Mouse (Mus musculus) thymus, postnatal 0 days (tissue): ENCODE data around the gene Timm23. TPM values are rescaled to one million over a fixed set of nuclear protein-coding genes. Genes with fewer than 3 reads are reported as not detected.
"Not testable (repeated sequence)": the region's sequence is repeated elsewhere in the genome, so short reads cannot be mapped to it uniquely, and the experiment has no call there.

Experiments
- DNase-seq: peaks from one replicate; pipeline ENCODE4 v3.0.0-alpha.2; 2015; ENCODE audit warnings: low spot score
- polyA plus RNA-seq: library from polyadenylated mRNA; unstranded; fragments of >200 nt; fragmentation: Nextera tagmentation; extraction: Ambion mirVana; gene quantifications from 2 replicates; pipeline ENCODE4 v1.2.1, GENCODE M21; 2015

Gene Timm23
- polyA plus RNA-seq, 1 experiment from 2014 or later, result 402 TPM

DNA sequence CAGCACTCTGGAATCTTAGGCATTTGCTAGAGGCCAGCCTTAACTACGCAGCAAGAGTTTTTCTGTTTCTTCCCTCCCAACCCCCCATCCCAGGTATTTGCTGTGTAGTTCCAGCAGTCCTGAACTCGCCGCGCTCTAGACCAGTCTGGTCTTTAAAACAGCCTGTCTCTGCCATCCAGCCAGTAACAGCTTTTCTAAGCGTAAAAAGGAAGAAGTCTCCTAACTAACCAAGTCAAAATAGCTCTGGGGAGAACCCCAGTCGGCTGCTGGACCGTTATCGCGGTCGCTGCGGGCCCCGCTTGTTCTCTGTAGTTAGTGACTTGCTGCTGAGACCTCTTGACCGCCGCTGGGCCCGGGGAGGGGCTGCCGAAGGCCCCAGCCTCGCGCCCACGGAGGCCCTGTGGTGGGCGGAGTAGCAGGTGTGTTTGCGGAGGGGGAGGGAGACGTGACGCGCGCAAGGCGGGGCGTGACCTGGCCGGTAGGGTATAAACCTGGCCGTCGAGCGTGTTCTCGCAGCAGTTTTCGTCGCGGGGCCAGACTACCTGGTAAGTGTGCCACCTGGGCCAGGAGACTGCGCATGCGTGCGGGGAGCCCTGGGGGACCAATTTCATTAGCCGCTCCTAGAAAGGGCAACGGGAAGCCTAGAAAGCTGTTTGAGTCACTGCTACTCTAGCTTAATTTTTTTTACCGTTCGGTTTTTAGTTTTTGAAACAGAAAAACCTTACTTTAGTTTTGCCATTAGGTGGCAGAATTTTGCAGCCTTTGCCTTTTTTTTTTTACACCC lies 36.2 kb downstream of the Timm23 start:
- peak; percentile 85 for DNase-seq

DNA sequence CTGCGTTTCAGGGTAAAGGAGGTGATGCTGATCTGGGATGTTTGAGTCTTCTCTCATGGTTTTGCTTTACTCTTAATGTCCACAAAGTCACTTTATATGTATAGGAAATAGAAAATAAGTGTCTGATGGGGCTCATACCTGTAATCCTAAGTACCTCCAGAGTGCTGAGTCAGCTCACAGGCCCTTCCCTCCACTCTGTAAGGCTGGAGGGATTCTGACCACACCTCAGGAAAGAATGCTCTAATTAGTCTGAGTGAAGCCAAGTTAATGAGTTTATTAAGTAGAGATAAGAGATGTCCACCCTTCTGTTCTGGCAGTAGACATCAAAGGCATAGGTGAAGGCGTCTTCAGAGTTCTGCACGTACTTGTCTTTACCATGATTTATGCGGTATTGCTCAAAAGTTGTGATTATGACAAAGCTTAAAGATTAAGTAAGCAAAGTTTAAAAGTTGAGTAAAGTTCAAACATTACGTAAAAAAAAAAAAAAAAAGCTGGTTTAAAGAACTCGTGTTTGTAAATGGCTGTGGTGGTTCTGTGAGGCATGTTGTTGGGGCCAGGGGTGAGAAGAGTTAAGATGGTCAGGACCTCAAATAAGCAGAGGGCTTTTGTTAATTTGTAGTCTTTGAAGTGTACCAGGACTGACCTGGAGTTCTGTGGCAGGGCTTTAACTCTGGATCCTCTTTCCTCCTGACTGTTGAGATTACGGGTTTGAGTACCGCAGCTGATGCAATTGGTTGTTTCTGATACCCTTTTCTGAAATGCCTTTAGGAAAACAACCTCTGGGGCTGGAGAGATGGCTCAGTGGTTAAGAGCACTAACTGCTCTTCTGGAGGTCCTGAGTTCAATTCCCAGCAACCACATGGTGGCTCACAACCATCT lies 37.3 kb downstream of the Timm23 start:
- DNase-seq, result no peak

DNA sequence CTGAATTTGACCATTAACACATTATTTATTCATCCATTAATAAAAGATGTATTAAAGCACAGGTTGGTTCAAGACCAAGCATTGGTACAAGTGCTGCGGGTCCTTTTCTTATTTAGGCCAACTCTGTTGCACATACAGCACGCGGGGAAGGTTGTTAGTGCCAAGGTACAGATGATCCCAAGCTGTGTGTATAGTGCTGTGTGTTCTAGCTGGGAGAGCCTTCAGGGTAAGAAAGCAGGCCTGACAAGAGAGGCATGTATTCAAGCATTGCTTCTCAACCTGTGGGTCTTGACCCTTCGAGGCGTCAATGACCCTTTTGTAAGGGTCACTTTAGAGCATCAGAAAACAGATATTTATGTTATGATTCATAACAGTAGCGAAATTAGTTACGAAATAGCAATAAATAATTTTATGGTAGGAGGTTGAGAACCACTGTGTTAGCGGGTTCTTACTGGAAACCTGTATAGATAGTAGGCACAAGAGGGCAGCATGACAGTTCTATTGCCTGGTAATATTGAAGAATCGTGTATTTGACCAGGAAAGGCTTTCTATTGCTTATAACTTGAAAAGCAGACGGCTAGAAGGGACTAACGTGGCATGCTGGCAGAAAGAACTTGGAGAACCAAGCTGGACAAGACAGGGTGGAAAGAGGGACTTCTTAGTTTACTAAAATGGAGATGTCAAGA lies 38.4 kb downstream of the Timm23 start:
- DNase-seq, result no peak

DNA sequence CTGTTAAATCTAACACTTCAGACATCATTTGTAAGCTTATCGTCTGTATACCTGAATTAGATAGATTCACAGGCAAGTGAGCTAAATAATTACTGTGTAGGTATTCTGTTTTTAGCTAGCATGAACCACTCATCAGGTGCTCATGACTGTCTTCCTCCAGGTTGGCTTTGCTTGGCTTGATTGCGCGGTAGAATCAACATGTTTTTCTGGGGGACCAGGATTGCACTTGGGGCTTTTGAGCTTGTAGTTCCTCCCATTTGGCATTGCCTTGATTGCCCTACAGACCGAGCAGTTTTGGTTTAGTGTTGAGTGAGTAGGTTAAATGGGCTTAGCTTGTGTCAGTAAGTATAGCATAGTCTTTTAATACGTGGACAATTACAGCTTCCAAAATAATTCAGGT lies 39.5 kb downstream of the Timm23 start:
- no peak for DNase-seq

DNA sequence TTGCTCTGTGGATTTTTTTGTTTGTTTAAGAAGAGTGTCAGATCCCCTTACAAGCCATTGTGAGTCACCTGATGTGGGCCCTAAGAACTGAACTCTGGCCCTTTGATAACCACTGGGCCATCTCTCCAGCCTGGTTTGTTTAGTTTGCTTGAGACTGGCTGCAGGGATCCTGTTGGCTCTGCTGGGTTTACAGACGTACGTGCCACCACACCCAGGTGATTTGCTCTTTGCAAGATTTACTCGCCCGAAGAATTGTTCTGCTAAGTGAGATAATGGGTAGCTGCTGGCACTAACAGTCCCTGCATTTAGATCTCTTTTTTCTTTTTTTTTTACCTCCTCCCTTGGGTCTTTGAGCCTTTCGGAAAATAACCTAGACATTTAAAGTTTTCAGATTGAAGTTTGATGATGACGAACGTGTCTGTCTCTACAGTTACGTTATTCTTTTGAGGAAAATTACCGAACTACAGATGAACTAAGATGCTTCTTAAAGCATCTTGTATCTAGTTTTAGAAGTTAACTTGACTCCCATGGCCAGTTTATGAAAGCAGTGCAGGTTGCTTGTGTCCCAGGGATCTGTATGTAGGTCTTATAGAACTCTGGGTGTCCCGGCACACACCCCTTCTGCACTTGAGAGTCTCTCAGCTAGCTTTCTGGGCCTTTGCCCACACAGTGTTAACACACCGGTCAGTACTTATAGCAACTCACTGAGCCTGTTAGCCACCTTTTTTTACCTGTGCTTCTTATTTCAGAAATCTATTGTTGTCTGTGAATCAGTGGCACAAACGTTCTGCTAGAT lies 40.4 kb downstream of the Timm23 start:
- DNase-seq, result no peak

DNA sequence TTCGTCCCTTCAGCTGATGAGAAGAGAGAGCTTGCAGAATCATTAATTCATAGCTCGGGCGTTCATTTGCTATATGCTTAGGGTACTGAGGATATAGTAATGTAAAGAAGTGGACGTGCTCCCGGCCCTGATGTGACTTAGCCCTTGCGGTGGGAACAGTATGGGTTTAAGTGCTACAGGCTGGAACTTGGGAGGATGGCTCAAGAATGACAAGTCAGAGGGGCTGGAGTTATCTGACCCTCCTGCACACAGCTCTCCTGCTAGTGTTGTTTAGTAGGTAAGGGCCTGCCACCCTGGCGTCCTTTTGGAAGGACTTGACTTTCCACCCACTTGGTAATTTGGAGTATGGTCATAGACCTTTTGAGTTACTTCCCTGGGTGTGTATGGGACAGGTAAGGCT lies 41.1 kb downstream of the Timm23 start:
- DNase-seq, result peak; percentile 7

DNA sequence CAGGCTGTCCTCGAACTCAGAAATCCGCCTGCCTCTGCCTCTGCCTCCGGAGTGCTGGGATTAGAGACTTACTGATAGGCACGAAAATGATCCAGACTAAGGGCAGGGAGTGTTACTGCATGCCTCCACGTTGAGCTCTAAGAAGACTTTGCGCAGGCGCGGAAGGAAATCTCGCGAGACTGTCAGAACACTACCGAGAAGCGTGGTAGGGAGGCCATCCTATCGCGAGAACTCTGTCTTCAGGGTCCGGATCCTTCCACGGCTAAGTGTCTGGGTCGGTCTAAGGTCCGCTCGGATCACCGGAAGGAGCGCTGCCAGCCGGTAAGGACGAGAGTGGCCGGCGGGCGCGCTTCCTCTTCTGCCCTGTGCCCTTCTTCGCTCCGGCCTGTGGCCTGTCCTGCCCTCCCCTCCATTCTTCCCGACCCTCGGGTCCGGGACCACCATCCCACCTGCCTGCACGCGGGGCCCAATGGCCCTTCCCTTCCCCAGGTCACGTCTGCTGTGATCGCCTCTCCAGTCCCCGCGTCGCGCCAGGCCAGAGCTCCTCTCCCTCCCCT lies 41.9 kb downstream of the Timm23 start, which contains the start of gene Ncoa4:
TSS of gene Ncoa4 (plus strand) at position 176 of the 557 bp plus-strand sequence.
- peak; percentile 99 for DNase-seq

DNA sequence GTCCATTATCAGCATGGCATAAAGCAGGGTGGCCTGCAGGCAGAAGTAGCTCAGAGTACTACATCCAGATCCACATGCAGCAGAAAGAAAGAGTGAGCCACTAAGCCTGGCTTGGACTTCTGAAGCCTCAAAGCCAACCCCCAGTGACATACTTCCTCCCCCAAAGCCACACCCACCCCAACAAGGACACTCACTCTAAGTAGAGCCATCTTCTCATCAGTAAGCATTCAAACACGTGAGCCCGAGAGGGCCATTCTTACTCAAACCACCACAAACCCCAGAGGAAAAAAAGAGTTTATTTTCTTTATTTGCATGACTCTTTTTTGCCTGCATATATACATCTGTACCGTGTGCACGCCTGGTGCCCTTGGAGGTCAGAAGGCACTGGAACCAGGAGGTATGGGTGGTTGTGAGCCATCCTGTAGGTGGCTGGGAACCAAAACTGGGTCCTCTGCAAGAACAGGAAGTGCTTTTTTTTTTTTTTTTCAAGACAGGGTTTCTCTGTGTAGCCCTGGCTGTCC lies 42.5 kb downstream of the Timm23 start:
- DNase-seq, result no peak

DNA sequence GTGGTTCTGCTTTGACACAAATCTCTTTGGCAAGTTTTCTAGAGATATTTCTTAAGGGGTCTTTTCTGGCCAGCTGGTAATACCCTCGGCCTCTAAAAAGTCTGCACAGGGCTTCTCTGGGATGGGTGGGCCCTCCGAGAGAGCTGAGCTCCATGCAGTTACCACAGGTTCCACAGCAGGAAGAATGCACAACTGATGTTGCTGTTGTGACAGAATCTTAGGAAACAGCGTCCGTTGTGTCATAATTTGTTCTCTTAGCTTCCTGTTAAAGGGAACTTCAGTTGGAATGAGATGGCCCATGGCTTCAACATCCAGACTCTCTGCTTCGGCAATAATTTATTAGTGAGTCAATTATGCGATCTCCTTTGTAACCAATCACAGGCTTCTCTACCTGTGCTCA lies 46.9 kb downstream of the Timm23 start:
- DNase-seq, result no peak

DNA sequence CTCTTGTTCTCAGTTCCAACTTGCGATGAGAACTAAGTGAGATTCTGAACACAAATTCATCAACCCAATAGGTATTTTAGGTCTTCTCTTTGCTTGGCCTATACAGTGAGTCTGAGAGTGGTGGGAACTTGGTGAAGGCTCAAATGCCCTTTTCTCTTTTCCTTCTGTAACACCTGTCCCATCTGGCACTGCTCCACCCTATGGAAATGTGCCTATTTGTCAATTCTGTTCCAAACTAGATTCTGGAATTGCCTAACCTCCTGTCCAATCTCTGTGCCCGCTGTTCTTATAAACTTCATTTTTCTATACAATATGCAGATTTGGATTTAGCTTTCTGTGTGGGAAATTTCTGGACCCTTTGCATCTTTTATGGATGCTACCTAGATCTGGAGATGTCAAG lies 48.5 kb downstream of the Timm23 start:
- DNase-seq, result no peak

DNA sequence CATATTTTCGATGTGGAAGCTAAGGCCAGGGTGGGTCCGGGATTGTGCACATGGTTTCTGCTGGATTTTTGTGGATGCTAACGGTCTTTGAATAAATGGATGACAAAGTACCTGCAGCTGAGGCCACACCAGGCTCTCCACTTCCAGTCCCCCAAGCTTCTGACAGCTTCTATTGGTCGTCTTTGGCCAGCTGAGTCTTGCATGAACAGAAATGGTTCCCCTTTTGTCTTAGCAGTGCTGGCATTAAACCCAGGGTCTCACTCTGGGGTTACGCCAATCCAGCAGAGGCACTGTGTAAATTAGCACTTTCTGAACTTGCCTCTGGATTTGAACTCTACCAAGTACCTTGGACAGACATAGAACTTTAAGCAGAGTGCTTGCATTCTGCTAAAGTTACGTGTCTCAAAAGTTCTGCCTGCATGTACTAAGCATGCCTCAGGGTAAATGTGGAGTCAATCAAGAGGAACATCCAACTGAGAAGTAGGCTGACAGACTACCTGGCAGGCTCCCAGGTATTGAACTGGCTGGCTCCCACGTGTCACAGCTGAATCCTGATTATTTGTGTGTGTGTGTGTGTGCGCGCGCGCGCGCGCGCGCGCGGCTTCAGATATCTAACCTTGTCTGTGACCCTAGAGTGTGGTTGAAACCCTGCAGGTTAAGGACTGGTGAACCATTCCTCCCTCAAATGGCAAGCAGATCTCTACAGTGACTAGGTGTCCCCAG lies 49.3 kb downstream of the Timm23 start:
- DNase-seq, result no peak

DNA sequence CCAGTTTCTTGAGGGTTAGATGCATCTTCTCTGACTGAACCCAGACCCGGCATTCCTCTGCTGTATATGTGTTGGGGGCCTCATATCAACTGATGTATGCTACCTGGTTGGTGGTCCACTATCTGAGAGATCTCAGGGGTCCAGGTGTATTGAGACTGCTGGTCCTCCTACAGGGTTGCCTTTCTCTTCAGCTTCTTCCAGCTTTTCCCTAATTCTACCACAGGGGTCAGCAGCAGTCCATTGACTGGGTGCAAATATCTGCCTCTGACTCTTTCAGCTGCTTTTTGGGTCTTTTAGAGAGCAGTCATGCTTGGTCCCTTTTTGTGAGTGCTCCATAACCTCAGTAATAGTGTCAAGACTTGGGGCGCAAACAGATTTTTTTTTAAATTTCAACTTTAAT lies 50.8 kb downstream of the Timm23 start:
- DNase-seq, result no peak

DNA sequence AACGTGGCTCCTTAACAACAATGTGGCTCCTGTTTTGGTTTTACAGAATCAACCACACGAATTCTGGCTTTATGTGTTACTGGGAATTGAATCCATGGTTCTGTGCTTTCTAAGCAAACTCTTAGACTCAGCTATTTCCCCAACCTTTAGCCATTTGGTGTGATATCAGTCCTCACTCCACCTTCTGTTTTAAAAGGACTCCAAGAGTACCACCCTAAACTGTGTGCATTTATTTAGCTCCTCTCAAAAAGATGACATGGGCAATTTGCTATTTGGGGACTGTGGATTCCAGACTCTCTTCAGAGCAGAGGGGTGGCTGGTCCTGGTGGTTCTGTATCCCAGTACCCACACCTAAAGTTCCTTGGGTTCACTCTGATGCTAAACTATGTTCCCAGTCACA lies 55.1 kb downstream of the Timm23 start:
- no peak for DNase-seq

DNA sequence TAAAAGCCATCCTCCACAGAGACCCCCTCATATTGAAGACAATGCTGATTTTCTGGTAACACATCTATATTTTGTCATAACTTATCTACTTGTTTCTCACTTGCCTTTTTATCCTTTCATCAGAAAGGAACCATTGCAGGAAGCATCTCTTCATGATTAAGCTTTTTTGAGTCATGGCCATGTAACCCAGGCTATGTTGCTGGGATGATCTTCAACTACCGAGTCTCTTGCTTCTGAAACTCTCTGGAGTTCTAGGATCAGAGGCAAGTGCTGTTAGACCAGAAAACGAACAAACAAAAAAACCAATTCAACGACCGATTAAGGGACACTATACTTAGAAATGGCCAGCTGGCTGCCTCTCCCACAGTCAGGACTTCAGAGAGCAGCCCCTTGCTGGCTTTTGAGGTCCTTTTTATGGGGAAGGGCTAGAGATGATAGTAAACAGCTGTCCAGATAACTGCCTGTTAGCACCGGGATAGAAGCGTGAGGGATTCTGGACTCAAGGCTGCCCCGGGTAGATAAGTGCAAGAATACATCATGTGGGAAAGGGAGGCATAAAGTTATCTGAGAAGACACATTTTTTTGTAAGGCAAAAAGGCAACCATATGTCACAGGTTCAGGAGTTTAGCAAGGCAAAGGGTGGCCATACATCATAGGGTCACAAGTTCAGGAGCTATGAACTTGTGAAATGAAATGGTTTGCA lies 55.7 kb downstream of the Timm23 start:
- DNase-seq, result no peak

DNA sequence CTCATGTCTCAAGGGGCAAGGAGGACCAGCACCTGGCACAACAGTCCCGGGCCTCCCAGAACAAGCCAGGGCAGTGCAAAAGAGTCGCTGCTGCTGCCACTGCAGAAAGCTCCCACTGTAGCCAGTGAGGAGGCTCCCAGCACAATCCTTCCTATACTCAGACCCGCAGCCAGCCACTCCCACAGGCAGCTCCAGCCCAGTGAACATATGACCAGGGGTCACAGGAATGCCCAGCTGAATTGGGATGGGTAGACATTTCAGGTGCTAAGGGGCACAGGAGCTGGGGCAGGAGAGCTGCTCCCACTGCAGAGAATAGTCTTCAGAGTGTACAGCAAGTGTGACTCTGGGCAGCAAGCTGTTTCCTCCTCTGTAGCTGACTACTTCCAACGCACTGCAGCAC lies 56.3 kb downstream of the Timm23 start:
- no peak for DNase-seq

DNA sequence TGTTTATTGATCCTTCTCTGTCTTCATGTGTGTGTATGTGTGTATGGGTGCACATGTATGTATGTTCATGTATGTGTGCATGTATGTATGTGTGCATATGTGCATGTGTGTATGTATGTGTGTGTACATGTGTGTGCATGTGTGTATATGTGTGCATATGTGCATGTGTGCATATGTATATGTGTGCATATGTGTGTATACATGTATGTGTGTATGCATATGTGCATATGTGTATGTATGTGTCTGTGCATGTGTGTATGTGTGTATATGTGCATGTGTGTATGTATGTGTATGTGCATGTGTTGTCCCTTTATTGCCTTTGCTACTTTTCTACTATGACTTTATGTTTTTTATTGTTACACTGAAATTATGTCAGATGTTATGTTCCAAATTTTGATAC lies 57.0 kb downstream of the Timm23 start:
- no peak for DNase-seq

DNA sequence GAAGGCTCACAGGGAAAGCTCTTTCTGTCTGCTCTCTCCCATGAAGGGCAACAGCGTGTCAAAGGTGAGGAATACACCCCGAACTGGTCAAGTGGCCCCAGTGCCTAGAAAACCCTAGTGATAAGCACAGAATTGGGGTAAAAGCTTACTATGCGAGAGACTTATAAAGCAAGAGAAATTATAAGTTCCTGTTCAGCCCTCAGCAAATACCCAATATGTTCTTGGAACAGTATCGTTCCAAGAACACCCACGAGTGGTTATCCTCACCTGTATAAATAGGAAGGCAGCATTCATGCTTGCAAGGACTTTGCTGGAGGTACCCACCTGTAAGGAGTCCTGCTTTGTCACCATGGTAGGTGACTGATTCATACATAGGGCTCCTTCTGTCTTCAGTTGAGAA lies 60.0 kb downstream of the Timm23 start, which contains the start of gene Msmb:
TSS of gene Msmb (plus strand) at position 301 of the 400 bp plus-strand sequence.
- no peak for DNase-seq

DNA sequence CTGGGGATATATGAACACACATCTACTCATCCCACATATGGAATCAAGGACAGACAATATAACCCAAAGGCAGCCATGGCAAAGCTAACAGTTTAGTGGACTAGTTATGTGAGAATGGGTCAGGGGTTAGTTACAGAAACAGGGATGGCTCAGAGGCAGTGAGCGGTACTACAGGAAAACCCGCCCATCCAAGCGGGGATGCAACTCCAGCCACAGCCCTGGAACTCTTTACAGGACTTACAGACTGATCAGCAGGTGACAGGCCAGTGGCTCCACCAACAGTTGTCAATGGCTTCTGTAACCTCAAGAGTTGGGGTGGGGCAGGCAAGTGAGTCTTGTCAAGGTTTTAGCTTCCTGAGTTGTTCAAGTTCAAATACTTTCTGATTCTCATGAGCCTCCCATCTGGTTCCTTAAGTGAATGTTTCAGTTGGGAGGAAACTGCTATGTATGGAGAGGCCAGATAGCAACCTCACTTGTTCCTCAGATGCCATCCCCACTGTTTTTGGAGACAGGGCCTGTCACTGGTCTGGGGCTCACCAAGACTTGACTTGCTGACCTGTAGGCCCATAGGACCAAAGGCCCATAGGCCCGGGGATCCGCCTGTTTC lies 61.2 kb downstream of the Timm23 start:
- no peak for DNase-seq

DNA sequence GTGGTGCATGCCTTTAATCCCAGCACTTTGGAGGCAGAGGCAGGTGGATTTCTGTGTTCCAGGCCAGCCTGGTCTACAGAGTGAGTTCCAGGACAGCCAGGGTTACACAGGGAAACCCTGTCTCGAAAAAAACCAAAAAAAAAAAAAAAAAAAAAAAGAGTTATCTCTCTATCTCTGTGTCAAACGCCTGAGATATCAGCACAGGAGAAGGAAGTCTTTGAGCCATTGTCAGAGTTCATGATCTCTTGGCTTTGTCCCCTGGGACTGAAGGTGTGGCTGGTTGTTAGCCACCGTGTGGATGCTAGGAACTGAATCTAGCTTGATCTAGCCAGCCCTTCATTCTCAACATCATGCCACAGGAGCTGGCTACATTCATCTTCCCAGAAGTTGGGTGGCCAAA lies 65.2 kb downstream of the Timm23 start:
- DNase-seq, result not testable (repeated sequence)
